Mouse (Mus musculus): Measurements from ENCODE around the gene Ly6g5b. TPM values are rescaled to one million over a fixed set of nuclear protein-coding genes. Genes with fewer than 3 reads are reported as not detected.

Ly6g5b gene
- polyA plus RNA-seq, 1 experiment from 2014 or later, result 0.36 TPM

DNA sequence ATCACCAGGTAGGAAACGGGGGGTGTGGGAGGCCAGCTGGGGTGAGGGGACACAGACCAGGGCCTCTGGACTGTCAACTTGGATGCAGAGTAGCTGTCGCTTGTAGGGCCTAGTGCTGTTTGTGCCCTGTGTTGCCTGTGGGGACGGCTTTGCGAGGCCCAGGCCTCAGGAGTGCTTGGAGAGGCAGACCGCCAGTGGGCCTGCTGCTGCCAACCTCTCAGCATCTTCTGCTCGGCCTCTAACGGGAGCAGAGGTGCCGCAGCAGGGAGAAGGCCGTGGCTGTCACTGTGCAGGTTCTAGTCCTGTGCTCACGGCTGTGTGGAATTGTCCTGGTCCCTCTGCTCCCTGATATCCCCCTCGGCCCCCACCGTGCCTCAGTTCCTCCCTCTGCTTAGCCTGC, 18.6 kb downstream of the Ly6g5b start:
- H3K27me3 ChIP-seq (ENCODE audit: control insufficient read depth, insufficient read depth, low read length), result no peaks in the 10 kb centered on the region
- peaks cover 3% of the 10 kb centered on the region; the same call in 1 of the 2 replicates for H3K4me1 ChIP-seq (ENCODE audit: control insufficient read depth, insufficient read depth, low read length)
- H3K9me3 ChIP-seq (replicated peaks; ENCODE audit: control insufficient read depth, low read length), result no peaks in the 10 kb centered on the region
- H3K9ac ChIP-seq (ENCODE audit: low read depth, low read length), result no peak overlapping the region
- WGBS (ENCODE audit: insufficient replicate concordance), result 80% methylated on average over 12 of the region's 12 CpGs
- no peak overlapping the region for H3K27ac ChIP-seq (ENCODE audit: low read depth, low read length)
- H3K4me2 ChIP-seq, result no peak overlapping the region
- no peak for ATAC-seq (replicated peaks; ENCODE audit: insufficient number of reproducible peaks, low FRiP score, low TSS enrichment)
- H3K36me3 ChIP-seq (ENCODE audit: control insufficient read depth, insufficient read depth, low read length), result peaks cover 29% of the 10 kb centered on the region
- H3K4me3 ChIP-seq (ENCODE audit: low read depth, low read length), result no peak overlapping the region

- H3K27ac ChIP-seq (ENCODE audit: low read depth, low read length), result no peak overlapping the region
- peaks cover 26% of the 10 kb centered on the region for H3K36me3 ChIP-seq (ENCODE audit: control insufficient read depth, insufficient read depth, low read length)
- no peak overlapping the region for H3K9ac ChIP-seq (ENCODE audit: low read depth, low read length)
- no peak overlapping the region for H3K4me2 ChIP-seq
- no peaks in the 10 kb centered on the region for H3K9me3 ChIP-seq (replicated peaks; ENCODE audit: control insufficient read depth, low read length)
- no peak for ATAC-seq (replicated peaks; ENCODE audit: insufficient number of reproducible peaks, low FRiP score, low TSS enrichment)
- H3K4me1 ChIP-seq (ENCODE audit: control insufficient read depth, insufficient read depth, low read length), result peaks cover 12% of the 10 kb centered on the region
- 81% methylated on average over 15 of the region's 15 CpGs for WGBS (ENCODE audit: insufficient replicate concordance)
- no peaks in the 10 kb centered on the region for H3K27me3 ChIP-seq (ENCODE audit: control insufficient read depth, insufficient read depth, low read length)
- no peak overlapping the region for H3K4me3 ChIP-seq (ENCODE audit: low read depth, low read length)
Observed at GRCm38 (mm10) chr17:35094475-35095365, 20.5 kb downstream of the Ly6g5b start.

DNA sequence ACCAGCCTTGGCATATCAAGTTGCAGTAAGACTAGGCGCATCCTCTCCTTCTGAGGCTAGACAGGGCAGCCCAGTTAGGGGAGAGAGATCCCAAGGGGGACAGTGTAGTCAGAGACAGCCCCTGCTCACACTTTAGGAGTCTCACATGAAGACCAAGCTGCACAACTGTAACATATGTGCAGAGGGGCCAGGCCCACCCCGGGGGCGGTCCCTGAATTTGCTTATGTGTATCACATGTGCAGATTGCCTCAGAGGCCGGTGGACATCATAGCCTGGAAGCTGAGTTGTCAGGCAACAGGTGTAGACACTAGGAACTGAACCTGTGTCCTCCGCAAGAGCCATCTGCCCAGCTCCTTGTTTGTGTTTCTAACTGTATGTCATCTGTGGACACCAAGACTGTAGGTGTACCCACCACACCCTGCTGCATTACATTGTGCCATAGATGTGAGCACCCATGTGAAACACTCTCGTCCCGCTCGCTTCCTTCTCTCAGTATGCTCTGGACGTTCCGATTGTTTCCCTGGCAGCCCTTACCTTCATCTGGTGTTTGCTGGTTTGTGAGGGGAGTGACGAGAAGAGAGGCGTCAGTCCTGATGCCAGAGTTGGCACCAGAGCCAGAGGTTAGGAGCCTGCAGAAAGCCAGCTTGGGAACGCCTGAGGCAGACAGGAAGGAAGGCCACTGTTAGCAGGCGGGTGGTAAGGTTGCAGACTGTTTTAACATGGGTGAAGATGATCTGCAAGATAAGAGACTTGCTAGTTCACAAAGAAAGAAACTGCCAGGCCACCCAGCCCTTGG, 22.6 kb downstream of the Ly6g5b start:
- Histone ChIP-seq H3K4me1 (ENCODE audit: control insufficient read depth, insufficient read depth, low read length) (peaks cover 12% of the 10 kb centered on the region), H3K9me3 (replicated peaks; ENCODE audit: control insufficient read depth, low read length) (no peaks in the 10 kb centered on the region), H3K27me3 (ENCODE audit: control insufficient read depth, insufficient read depth, low read length) (no peaks in the 10 kb centered on the region), H3K4me3 (ENCODE audit: low read depth, low read length) (no peak overlapping the region), H3K36me3 (ENCODE audit: control insufficient read depth, insufficient read depth, low read length) (peaks cover 24% of the 10 kb centered on the region), H3K27ac (ENCODE audit: low read depth, low read length) (no peak overlapping the region), H3K9ac (ENCODE audit: low read depth, low read length) (no peak overlapping the region), H3K4me2 (no peak overlapping the region)
- WGBS (ENCODE audit: insufficient replicate concordance), result 85% methylated on average over 14 of the region's 14 CpGs
- ATAC-seq (replicated peaks; ENCODE audit: insufficient number of reproducible peaks, low FRiP score, low TSS enrichment), result no peak

DNA sequence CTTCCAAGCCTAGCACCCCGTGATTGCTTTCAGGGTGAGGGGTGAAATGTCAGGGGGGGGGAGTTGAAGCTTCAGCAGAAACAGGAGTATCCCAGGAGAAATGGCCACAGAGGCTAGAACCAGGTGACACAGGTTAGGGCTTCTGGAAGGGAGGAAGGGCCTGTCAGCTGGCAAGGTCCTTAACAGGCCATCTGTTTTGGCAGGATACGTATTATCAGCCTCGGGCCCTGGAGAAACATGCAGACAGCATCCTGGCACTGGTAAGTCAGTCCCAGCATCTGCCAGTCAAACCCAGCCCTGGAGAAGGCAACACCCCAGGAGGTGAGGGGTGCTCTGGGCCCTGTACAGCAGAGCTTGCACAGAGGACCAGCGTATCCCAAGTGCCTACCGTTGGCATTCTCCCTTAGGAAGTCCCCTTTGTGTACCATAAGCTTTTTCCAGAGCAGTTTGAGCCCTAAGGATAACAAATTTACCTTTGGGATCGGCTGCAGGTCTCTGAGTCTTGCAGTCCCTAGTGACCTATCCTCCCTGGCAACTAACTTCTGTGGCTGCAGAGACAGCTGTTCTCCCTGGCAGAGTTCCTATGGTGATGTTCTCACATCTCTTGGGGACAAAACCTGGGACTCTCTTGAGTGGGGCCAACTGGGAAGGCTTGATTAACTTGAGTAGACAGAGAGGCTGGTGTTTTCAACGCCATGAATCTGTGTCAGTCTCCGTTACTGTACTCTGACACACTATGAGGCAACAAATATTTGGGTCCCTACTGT, 24.9 kb downstream of the Ly6g5b start:
- no peak overlapping the region for H3K27ac ChIP-seq (ENCODE audit: low read depth, low read length)
- H3K9ac ChIP-seq (ENCODE audit: low read depth, low read length), result peak overlapping the region; percentile 97
- ATAC-seq (replicated peaks; ENCODE audit: insufficient number of reproducible peaks, low FRiP score, low TSS enrichment), result no peak
- H3K36me3 ChIP-seq (ENCODE audit: control insufficient read depth, insufficient read depth, low read length), result peaks cover 18% of the 10 kb centered on the region
- peaks cover 12% of the 10 kb centered on the region for H3K4me1 ChIP-seq (ENCODE audit: control insufficient read depth, insufficient read depth, low read length)
- WGBS (ENCODE audit: insufficient replicate concordance), result 68% methylated on average over 8 of the region's 8 CpGs
- H3K27me3 ChIP-seq (ENCODE audit: control insufficient read depth, insufficient read depth, low read length), result no peaks in the 10 kb centered on the region
- H3K4me2 ChIP-seq, result peak overlapping the region; percentile 84
- no peaks in the 10 kb centered on the region for H3K9me3 ChIP-seq (replicated peaks; ENCODE audit: control insufficient read depth, low read length)
- H3K4me3 ChIP-seq (ENCODE audit: low read depth, low read length), result peak overlapping the region; percentile 69

GRCm38 (mm10) chr17:35088825-35089644, 26.2 kb downstream of the Ly6g5b start, which contains the start of gene Abhd16a:
Gene Abhd16a, plus strand, starts transcription at chr17:35089263.
- Histone ChIP-seq H3K4me1 (ENCODE audit: control insufficient read depth, insufficient read depth, low read length) (peaks cover 9% of the 10 kb centered on the region), H3K36me3 (ENCODE audit: control insufficient read depth, insufficient read depth, low read length) (peaks cover 13% of the 10 kb centered on the region), H3K4me2 (peak within 1 kb of the TSS; percentile 84), H3K9ac (ENCODE audit: low read depth, low read length) (peak within 1 kb of the TSS; percentile 97), H3K9me3 (replicated peaks; ENCODE audit: control insufficient read depth, low read length) (no peaks in the 10 kb centered on the region), H3K4me3 (ENCODE audit: low read depth, low read length) (peak within 1 kb of the TSS; percentile 69), H3K27me3 (ENCODE audit: control insufficient read depth, insufficient read depth, low read length) (no peaks in the 10 kb centered on the region), H3K27ac (ENCODE audit: low read depth, low read length) (peak within 1 kb of the TSS; percentile 96)
- peak; percentile 97 for ATAC-seq (replicated peaks; ENCODE audit: insufficient number of reproducible peaks, low FRiP score, low TSS enrichment)
- 2% methylated on average over 67 of the region's 67 CpGs for WGBS (ENCODE audit: insufficient replicate concordance)

DNA sequence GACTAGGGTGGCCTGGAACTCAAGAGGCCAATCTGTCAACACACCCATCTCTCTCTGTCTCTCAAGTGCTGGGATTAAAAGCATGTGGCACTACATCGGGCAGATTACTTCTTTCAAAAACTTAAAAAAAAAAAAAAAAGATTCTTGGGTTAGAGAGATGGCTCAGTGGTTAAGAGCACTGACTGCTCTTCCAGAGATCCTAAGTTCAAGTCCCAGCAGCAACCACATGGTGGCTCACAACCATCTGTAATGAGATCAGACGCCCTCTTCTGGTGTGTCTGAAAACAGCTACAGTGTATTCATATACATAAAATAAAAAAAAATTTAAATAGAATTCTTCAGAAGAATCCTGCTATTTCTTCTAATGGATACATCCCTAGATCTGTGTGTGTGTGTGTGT, 27.1 kb downstream of the Ly6g5b start:
- Histone ChIP-seq H3K9me3 (replicated peaks; ENCODE audit: control insufficient read depth, low read length) (no peaks in the 10 kb centered on the region), H3K27me3 (ENCODE audit: control insufficient read depth, insufficient read depth, low read length) (no peaks in the 10 kb centered on the region), H3K36me3 (ENCODE audit: control insufficient read depth, insufficient read depth, low read length) (peaks cover 13% of the 10 kb centered on the region), H3K27ac (ENCODE audit: low read depth, low read length) (no peak overlapping the region), H3K4me3 (ENCODE audit: low read depth, low read length) (no peak overlapping the region), H3K9ac (ENCODE audit: low read depth, low read length) (no peak overlapping the region), H3K4me2 (no peak overlapping the region), H3K4me1 (ENCODE audit: control insufficient read depth, insufficient read depth, low read length) (peaks cover 9% of the 10 kb centered on the region)
- ATAC-seq (replicated peaks; ENCODE audit: insufficient number of reproducible peaks, low FRiP score, low TSS enrichment), result no peak
- WGBS (ENCODE audit: insufficient replicate concordance), result 48% methylated on average over 2 of the region's 2 CpGs

- Histone ChIP-seq H3K4me2 (no peak within 1 kb of the TSS), H3K27me3 (ENCODE audit: control insufficient read depth, insufficient read depth, low read length) (no peaks in the 10 kb centered on the region), H3K9me3 (replicated peaks; ENCODE audit: control insufficient read depth, low read length) (no peaks in the 10 kb centered on the region), H3K4me1 (ENCODE audit: control insufficient read depth, insufficient read depth, low read length) (peaks cover 6% of the 10 kb centered on the region), H3K4me3 (ENCODE audit: low read depth, low read length) (no peak within 1 kb of the TSS), H3K27ac (ENCODE audit: low read depth, low read length) (no peak within 1 kb of the TSS), H3K36me3 (ENCODE audit: control insufficient read depth, insufficient read depth, low read length) (no peaks in the 10 kb centered on the region), H3K9ac (ENCODE audit: low read depth, low read length) (no peak within 1 kb of the TSS)
- 59% methylated on average over 7 of the region's 7 CpGs for WGBS (ENCODE audit: insufficient replicate concordance)
- no peak for ATAC-seq (replicated peaks; ENCODE audit: insufficient number of reproducible peaks, low FRiP score, low TSS enrichment)
Observed at GRCm38 (mm10) chr17:35085208-35085865, 29.9 kb downstream of the Ly6g5b start, which contains the start of gene Ly6g6f. Gene Ly6g6f, minus strand, starts transcription at chr17:35085610.

Measured in heart, embryonic 11.5 days (tissue).